Mouse (Mus musculus): ENCODE data around the gene Hdgfl2. TPM values are rescaled to one million over a fixed set of nuclear protein-coding genes. Genes with fewer than 3 reads are reported as not detected.

Gene Hdgfl2
- 103 and 106 TPM in 2 replicates for polyA plus RNA-seq (2015; fragmentation: Nextera tagmentation; extraction: Ambion mirVana)

DNA sequence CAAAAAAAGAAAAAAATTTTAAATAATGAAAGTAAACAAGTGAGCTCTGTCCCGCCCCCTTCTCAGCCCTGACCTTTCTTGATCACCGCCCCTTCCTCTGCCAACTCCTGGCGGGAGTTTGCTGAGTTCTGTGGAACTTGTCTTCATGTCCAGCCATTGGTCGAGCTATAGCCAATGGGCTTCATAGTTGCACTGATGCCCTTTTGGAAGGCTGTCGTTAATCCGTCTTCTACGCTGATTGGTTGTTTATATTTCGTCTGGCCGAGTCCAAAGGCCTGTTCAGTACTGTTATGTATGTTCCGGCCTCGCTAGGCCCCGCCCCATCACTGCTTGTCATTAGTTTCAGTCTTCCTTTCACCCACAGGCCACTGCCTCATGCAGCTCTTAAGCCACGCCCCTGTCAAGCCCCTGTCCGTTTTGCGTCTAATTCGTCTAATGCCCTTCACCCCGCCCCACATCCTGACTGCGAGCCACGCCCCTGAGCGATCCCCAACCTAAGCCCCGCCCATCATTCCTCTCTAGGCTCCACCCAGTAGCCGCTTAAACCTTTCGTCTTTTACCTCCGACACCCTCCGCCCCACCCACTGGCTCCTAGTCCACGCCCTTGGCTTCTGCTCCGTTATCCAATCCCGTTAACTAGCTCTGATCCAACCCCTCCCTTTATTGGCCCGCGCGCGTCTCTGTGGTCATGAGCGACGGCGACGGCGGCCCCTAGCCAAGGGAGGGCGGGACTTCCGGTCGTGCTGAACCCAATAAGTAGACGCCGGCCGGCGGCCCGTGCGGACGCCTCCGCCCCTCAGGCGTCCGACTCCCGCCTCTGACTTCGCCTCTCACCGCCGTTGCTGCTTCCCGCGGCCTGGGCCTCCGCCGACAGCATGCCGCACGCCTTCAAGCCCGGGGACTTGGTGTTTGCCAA, at the start of gene Hdgfl2:
Hdgfl2 (plus strand) TSS at position 755 of the 916 bp plus-strand sequence.
- H3K9ac ChIP-seq, result peak within 1 kb of the TSS; percentile 94
- peak; percentile 96 for ATAC-seq (ENCODE audit: insufficient number of reproducible peaks, low FRiP score, low TSS enrichment, low read depth)
- peaks cover 34% of the 10 kb centered on the region for H3K4me1 ChIP-seq
- peak within 1 kb of the TSS; percentile 96 for H3K4me2 ChIP-seq
- no peaks in the 10 kb centered on the region for H3K9me3 ChIP-seq
- H3K4me3 ChIP-seq, result peak within 1 kb of the TSS; percentile 85
- WGBS, result under 1% methylated on average over 61 of the region's 61 CpGs
- H3K27ac ChIP-seq, result peak within 1 kb of the TSS; percentile 74
- H3K27me3 ChIP-seq, result no peaks in the 10 kb centered on the region
- peaks cover 21% of the 10 kb centered on the region for H3K36me3 ChIP-seq

- H3K4me2 ChIP-seq, result no peak overlapping the region
- no peak overlapping the region for H3K4me3 ChIP-seq
- peaks cover 48% of the 10 kb centered on the region for H3K4me1 ChIP-seq
- WGBS, result 94% methylated on average over 9 of the region's 9 CpGs
- no peak for ATAC-seq (ENCODE audit: insufficient number of reproducible peaks, low FRiP score, low TSS enrichment, low read depth)
- peaks cover 64% of the 10 kb centered on the region for H3K36me3 ChIP-seq
- no peaks in the 10 kb centered on the region for H3K9me3 ChIP-seq
- no peak overlapping the region for H3K9ac ChIP-seq
- H3K27ac ChIP-seq, result peak overlapping the region; percentile 33; the same call in 1 of the 2 replicates
- no peaks in the 10 kb centered on the region for H3K27me3 ChIP-seq
These were observed 49.1 kb upstream of the Hdgfl2 start for GRCm38 (mm10) chr17:56030238-56030870.

GRCm38 (mm10) chr17:56030919-56031318, 48.5 kb upstream of the Hdgfl2 start:
- H3K9ac ChIP-seq, result no peak overlapping the region; the same call in 1 of the 2 replicates
- H3K27ac ChIP-seq, result peak overlapping the region; percentile 33; the same call in 1 of the 2 replicates
- ATAC-seq (ENCODE audit: insufficient number of reproducible peaks, low FRiP score, low TSS enrichment, low read depth), result no peak
- no peaks in the 10 kb centered on the region for H3K27me3 ChIP-seq
- no peak overlapping the region for H3K4me3 ChIP-seq
- H3K36me3 ChIP-seq, result peaks cover 64% of the 10 kb centered on the region
- H3K9me3 ChIP-seq, result no peaks in the 10 kb centered on the region
- no peak overlapping the region for H3K4me2 ChIP-seq
- WGBS, result 59% methylated on average over 5 of the region's 5 CpGs
- peaks cover 49% of the 10 kb centered on the region for H3K4me1 ChIP-seq

- H3K4me1 ChIP-seq, result peaks cover 49% of the 10 kb centered on the region
- H3K9me3 ChIP-seq, result no peaks in the 10 kb centered on the region
- H3K27me3 ChIP-seq, result no peaks in the 10 kb centered on the region
- no peak overlapping the region for H3K27ac ChIP-seq
- 86% methylated on average over 7 of the region's 7 CpGs for WGBS
- ATAC-seq (ENCODE audit: insufficient number of reproducible peaks, low FRiP score, low TSS enrichment, low read depth), result no peak
- peaks cover 64% of the 10 kb centered on the region for H3K36me3 ChIP-seq
- no peak overlapping the region for H3K4me2 ChIP-seq
- no peak overlapping the region; the same call in 1 of the 2 replicates for H3K9ac ChIP-seq
- no peak overlapping the region for H3K4me3 ChIP-seq
These were observed 48.0 kb upstream of the Hdgfl2 start for GRCm38 (mm10) chr17:56031431-56031830.

DNA sequence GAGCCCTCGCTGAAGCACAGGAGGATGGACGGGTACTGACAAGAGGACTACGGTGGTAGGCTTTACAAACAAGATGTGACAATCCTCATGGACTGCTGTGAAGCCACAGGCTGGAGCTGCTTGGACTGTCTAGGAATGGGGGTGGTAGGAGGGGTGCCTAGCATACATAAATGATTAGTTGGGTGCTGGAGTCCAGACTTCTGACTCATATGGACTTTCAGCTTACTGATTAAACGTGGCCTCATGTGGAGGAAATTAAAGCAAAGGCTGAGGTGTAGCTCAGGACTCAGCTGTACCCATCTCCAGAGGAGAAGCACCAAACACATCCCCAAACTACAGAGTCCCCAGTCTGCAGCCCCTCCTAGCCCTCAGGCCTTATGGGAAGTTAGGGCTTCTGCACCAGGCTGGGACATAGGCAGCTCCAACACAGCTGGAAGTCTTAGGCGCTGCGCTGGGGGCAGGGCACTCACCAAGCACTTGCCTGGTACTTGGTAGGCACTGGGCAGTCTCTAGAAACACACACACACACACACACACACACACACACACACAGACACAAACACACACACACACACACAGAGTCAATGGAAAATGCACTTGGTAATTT, 47.2 kb upstream of the Hdgfl2 start:
- Histone ChIP-seq H3K36me3 (peaks cover 64% of the 10 kb centered on the region), H3K27ac (no peak overlapping the region; the same call in 1 of the 2 replicates), H3K4me1 (peaks cover 54% of the 10 kb centered on the region), H3K4me2 (no peak overlapping the region), H3K4me3 (no peak overlapping the region), H3K9ac (no peak overlapping the region), H3K27me3 (no peaks in the 10 kb centered on the region), H3K9me3 (no peaks in the 10 kb centered on the region)
- WGBS, result 71% methylated on average over 6 of the region's 6 CpGs
- no peak for ATAC-seq (ENCODE audit: insufficient number of reproducible peaks, low FRiP score, low TSS enrichment, low read depth)

GRCm38 (mm10) chr17:56032831-56033230, 46.6 kb upstream of the Hdgfl2 start:
- ATAC-seq (ENCODE audit: insufficient number of reproducible peaks, low FRiP score, low TSS enrichment, low read depth), result no peak
- no peak overlapping the region for H3K9ac ChIP-seq
- H3K4me1 ChIP-seq, result peaks cover 54% of the 10 kb centered on the region
- H3K27ac ChIP-seq, result no peak overlapping the region
- 71% methylated on average over 7 of the region's 7 CpGs for WGBS
- H3K4me3 ChIP-seq, result no peak overlapping the region
- no peak overlapping the region for H3K4me2 ChIP-seq
- H3K36me3 ChIP-seq, result peaks cover 58% of the 10 kb centered on the region
- H3K27me3 ChIP-seq, result no peaks in the 10 kb centered on the region
- H3K9me3 ChIP-seq, result no peaks in the 10 kb centered on the region

DNA sequence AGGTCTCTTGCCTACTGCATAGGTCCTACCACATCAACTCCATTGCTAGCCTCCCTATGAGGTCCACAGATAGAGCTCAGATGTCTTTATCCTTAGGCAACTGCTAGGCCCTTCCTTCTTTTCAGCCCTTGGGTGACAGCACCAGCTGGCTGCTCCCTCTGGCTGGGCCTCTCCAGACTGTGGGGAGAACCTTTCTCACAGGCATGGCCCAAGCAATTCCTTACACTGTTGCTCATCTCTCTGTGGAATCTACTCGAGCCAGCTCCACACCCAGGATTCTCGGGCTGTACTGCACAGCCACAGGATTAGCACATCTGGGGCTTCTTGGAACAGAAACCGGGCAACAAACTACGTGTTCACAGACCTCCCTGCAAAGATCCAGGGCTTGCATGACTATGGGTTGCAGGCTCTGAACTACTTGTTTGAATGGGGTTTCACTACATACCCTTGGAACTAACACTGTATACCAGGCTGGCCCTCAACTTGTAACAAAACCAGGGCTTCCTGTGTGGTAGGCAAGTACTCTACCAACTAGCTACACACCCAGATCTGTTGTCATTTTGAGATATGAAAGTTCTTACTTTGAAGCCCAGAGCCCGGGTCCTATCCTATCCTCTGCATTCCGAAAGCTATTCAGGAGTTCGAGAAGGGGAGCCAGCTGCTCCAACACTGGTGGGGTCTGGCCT, 45.3 kb upstream of the Hdgfl2 start:
- H3K9me3 ChIP-seq, result no peaks in the 10 kb centered on the region
- H3K4me1 ChIP-seq, result peaks cover 54% of the 10 kb centered on the region
- 0 out of 2 replicates have a peak overlapping the region, but pooled peaks have one; percentile 2 for H3K4me2 ChIP-seq
- peak overlapping the region; percentile 88; the same call in 1 of the 2 replicates for H3K4me3 ChIP-seq
- H3K27ac ChIP-seq, result 0 out of 2 replicates have a peak overlapping the region, but pooled peaks have one; percentile 13
- no peak for ATAC-seq (ENCODE audit: insufficient number of reproducible peaks, low FRiP score, low TSS enrichment, low read depth)
- H3K27me3 ChIP-seq, result no peaks in the 10 kb centered on the region
- WGBS, result 81% methylated on average over 7 of the region's 7 CpGs
- H3K36me3 ChIP-seq, result peaks cover 44% of the 10 kb centered on the region
- H3K9ac ChIP-seq, result 0 out of 2 replicates have a peak overlapping the region, but pooled peaks have one; percentile 97

- Histone ChIP-seq H3K9me3 (no peaks in the 10 kb centered on the region), H3K4me2 (peak overlapping the region; percentile 49), H3K9ac (peak overlapping the region; percentile 97), H3K27me3 (no peaks in the 10 kb centered on the region), H3K4me3 (peak overlapping the region; percentile 88), H3K36me3 (peaks cover 39% of the 10 kb centered on the region), H3K27ac (0 out of 2 replicates have a peak overlapping the region, but pooled peaks have one; percentile 13), H3K4me1 (peaks cover 54% of the 10 kb centered on the region)
- WGBS, result 84% methylated on average over 6 of the region's 6 CpGs
- no peak for ATAC-seq (ENCODE audit: insufficient number of reproducible peaks, low FRiP score, low TSS enrichment, low read depth)
These were observed 44.7 kb upstream of the Hdgfl2 start for GRCm38 (mm10) chr17:56034726-56035100.

GRCm38 (mm10) chr17:56035216-56035615, 44.2 kb upstream of the Hdgfl2 start:
- ATAC-seq (ENCODE audit: insufficient number of reproducible peaks, low FRiP score, low TSS enrichment, low read depth), result no peak
- no peaks in the 10 kb centered on the region for H3K9me3 ChIP-seq
- H3K4me1 ChIP-seq, result peaks cover 54% of the 10 kb centered on the region
- H3K4me2 ChIP-seq, result peak overlapping the region; percentile 49
- H3K27ac ChIP-seq, result 0 out of 2 replicates have a peak overlapping the region, but pooled peaks have one; percentile 13
- H3K36me3 ChIP-seq, result peaks cover 38% of the 10 kb centered on the region
- H3K9ac ChIP-seq, result peak overlapping the region; percentile 97
- peak overlapping the region; percentile 88 for H3K4me3 ChIP-seq
- no peaks in the 10 kb centered on the region for H3K27me3 ChIP-seq
- 67% methylated on average over 4 of the region's 4 CpGs for WGBS

DNA sequence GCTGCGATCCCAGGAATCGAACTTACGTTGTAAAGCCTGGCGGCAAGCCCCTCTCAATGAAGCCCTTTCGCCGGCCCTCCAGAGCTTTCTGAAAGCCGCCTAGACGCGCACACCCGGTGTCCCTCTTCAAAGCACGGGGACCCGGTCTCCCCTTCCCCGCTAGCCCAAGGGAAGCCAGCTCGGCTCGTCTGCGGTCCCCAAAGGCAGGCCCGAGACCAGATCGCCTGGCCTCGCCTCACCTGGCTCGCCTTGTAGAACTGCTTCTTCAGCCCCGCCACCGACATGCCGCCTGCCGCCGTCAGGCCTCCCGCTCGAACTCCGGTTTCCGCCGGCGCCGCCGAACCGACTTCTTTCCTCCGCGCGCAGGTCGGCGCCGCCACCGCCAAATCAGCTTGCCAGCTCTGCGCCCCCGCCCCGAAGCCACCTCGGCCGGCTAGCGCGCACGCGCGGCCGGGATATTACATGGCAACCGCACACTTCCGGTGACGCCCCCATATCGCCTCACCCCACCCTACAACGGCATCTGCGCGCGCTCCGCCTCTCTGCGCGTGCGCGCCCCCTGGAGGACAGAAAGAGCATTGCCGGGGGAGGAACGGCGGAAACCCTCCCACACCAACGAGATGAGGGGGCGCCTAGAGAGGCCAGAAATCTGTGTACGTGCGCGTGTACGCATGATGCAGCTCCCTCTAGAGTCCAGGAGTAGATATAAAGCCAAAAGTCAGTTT, 43.1 kb upstream of the Hdgfl2 start, which contains the start of gene Sh3gl1:
Sh3gl1 (minus strand) TSS at position 460 of the 725 bp plus-strand sequence.
- WGBS, result under 1% methylated on average over 74 of the region's 74 CpGs
- H3K27ac ChIP-seq, result peak within 1 kb of the TSS; percentile 94
- H3K27me3 ChIP-seq, result no peaks in the 10 kb centered on the region
- no peaks in the 10 kb centered on the region for H3K9me3 ChIP-seq
- H3K4me1 ChIP-seq, result peaks cover 53% of the 10 kb centered on the region
- ATAC-seq (ENCODE audit: insufficient number of reproducible peaks, low FRiP score, low TSS enrichment, low read depth), result peak; percentile 89
- H3K36me3 ChIP-seq, result peaks cover 28% of the 10 kb centered on the region
- H3K4me3 ChIP-seq, result peak within 1 kb of the TSS; percentile 88
- peak within 1 kb of the TSS; percentile 97 for H3K9ac ChIP-seq
- H3K4me2 ChIP-seq, result peak within 1 kb of the TSS; percentile 49

Measured in limb, embryonic 15.5 days (tissue).